Mouse (Mus musculus) adrenal gland, postnatal 4 days (tissue): ENCODE data around the gene Nxf3. TPM values are rescaled to one million over a fixed set of nuclear protein-coding genes. Genes with fewer than 3 reads are reported as not detected.

Experiments
- total RNA-seq, 2 experiments: library from RNA; stranded (reverse); gene quantifications; 2 replicates each; pipeline ENCODE4 v1.2.3; 2021

The Nxf3 gene
- total RNA-seq, 2 experiments from 2014 or later = 0.20 TPM; not detected in 1

Other genes with a start within 250 kb of the Nxf3 start
- gene Gprasp2, start 246.2 kb downstream of the Nxf3 start, total RNA-seq = 10 to 100 TPM; 39.8 to 46.2 TPM
- gene Arxes2, start 91.4 kb downstream of the Nxf3 start, total RNA-seq = 10 to 100 TPM; 40.8 to 44.8 TPM
- gene Arxes1, start 51.9 kb downstream of the Nxf3 start, total RNA-seq = 10 to 100 TPM; 17.9 to 25.6 TPM
- gene Bex2, start 17.0 kb downstream of the Nxf3 start, total RNA-seq = 10 to 100 TPM; 71.6 to 73.9 TPM
- 10 to 100 TPM; 24.0 to 27.6 TPM for gene Bex4, start 53.7 kb upstream of the Nxf3 start, total RNA-seq
- 10 to 100 TPM; 66.7 to 82.4 TPM for gene Tceal8, start 87.1 kb upstream of the Nxf3 start, total RNA-seq
- 1 to 10 TPM; 6.8 to 7.7 TPM for gene Tceal5, start 118.6 kb upstream of the Nxf3 start, total RNA-seq
- 10 to 100 TPM in 1 of 2 experiments, 1 to 10 TPM in 1; 7.6 to 42.3 TPM for gene Tceal7, start 129.5 kb upstream of the Nxf3 start, total RNA-seq
- gene Bex1, start 130.3 kb upstream of the Nxf3 start, total RNA-seq = 10 to 100 TPM; 37.1 to 39.0 TPM
- 100 to 1,000 TPM; 489 to 570 TPM for gene Tceal9, start 159.8 kb upstream of the Nxf3 start, total RNA-seq
- 100 to 1,000 TPM; 287 to 301 TPM for gene Bex3, start 185.0 kb upstream of the Nxf3 start, total RNA-seq